Mouse (Mus musculus) hindbrain, embryonic 16.5 days (tissue): Measurements from ENCODE around the gene Plekho1. TPM values are rescaled to one million over a fixed set of nuclear protein-coding genes. Genes with fewer than 3 reads are reported as not detected.
"Not testable (repeated sequence)": the region's sequence is repeated elsewhere in the genome, so short reads cannot be mapped to it uniquely, and the experiment has no call there.

ENCODE experiments used
- ATAC-seq: fragments of 200-750 bp; cut with Nextera tagmentation; 2 replicates; pipeline ENCODE4 v1.8.0; 2017; ENCODE audit warnings: moderate TSS enrichment, moderate library complexity
- H3K27ac ChIP-seq: fragments of 300-500 bp; sonication (generic); 2 replicates; pipeline ENCODE4 v1.5.1; 2014; ENCODE audit warnings: low read depth, mild to moderate bottlenecking, control low read depth, low read length, moderate library complexity
- H3K27me3 ChIP-seq: fragments of 300-500 bp; sonication (generic); replicated peaks from 2 replicates; pipeline ENCODE4 v1.6.1; 2014; ENCODE audit warnings: low read length; ENCODE audit not compliant: control insufficient read depth, insufficient read depth
- H3K36me3 ChIP-seq: fragments of 300-500 bp; sonication (generic); 2 replicates; pipeline ENCODE4 v1.6.1; 2014; ENCODE audit warnings: mild to moderate bottlenecking, low read length, moderate library complexity, mixed read lengths; ENCODE audit not compliant: control insufficient read depth, insufficient read depth
- H3K4me1 ChIP-seq: fragments of 300-500 bp; sonication (generic); 2 replicates; pipeline ENCODE4 v1.6.1; 2014; ENCODE audit warnings: low read depth, low read length; ENCODE audit not compliant: control insufficient read depth, insufficient read depth
- H3K4me2 ChIP-seq: fragments of 300-500 bp; sonication (generic); 2 replicates; pipeline ENCODE4 v1.6.1; 2014; ENCODE audit warnings: mild to moderate bottlenecking, low read length, control low read depth, moderate library complexity
- H3K4me3 ChIP-seq: fragments of 300-500 bp; sonication (generic); 2 replicates; pipeline ENCODE4 v1.5.1; 2014; ENCODE audit warnings: mild to moderate bottlenecking, low read length, control low read depth, moderate library complexity
- H3K9ac ChIP-seq: fragments of 300-500 bp; sonication (generic); 2 replicates; pipeline ENCODE4 v1.6.1; 2014; ENCODE audit warnings: low read depth, mild to moderate bottlenecking, control low read depth, low read length, moderate library complexity
- H3K9me3 ChIP-seq: fragments of 300-500 bp; sonication (generic); 2 replicates; pipeline ENCODE4 v1.6.1; 2014; ENCODE audit warnings: mild to moderate bottlenecking, low read length, moderate library complexity; ENCODE audit not compliant: control insufficient read depth
- WGBS: fragments of 180-500 bp; shearing (Covaris S2); extraction: QIAGEN DNeasy Blood & Tissue Kit; methylation state at CpG from one replicate; pipeline ENCODE4 v1.1.7; 2014; 5-methylcytosine and 5-hydroxymethylcytosine counted together
- polyA plus RNA-seq: library from polyadenylated mRNA; unstranded; fragments of >200 nt; fragmentation: Nextera tagmentation; extraction: Ambion mirVana; gene quantifications from 2 replicates; pipeline ENCODE4 v1.2.1, GENCODE M21; 2015

Plekho1 gene
- polyA plus RNA-seq, 1 experiment from 2014 or later, result 27.7 TPM

DNA sequence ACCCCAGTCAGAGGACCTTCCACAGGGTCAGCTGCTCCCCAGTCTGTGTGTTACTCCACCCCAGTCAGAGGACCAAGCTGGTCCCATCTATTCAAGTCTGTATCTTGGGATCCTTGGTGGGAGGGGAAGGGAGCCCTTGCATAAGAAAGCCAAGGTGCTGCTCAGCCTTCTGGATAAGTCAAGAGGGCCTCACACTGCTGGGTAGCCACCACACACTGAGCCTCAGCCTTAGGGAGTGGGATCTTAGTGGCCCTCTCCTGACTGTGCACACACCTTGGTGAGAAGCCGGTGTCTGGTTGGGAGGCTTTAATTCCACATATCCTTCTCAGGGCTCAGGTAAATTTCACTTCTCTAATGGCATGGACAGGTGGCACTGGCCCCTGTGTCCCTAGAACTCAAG is 7.7 kb downstream of the Plekho1 start:
- Histone ChIP-seq H3K4me3 (no peak overlapping the region), H3K4me2 (no peak overlapping the region), H3K4me1 (peaks cover 31% of the 10 kb centered on the region), H3K9me3 (no peaks in the 10 kb centered on the region), H3K27me3 (no peaks in the 10 kb centered on the region), H3K27ac (no peak overlapping the region), H3K36me3 (peaks cover 37% of the 10 kb centered on the region), H3K9ac (no peak overlapping the region)
- ATAC-seq, result no peak
- WGBS, result 94% methylated on average over 1 of the region's 1 CpGs

DNA sequence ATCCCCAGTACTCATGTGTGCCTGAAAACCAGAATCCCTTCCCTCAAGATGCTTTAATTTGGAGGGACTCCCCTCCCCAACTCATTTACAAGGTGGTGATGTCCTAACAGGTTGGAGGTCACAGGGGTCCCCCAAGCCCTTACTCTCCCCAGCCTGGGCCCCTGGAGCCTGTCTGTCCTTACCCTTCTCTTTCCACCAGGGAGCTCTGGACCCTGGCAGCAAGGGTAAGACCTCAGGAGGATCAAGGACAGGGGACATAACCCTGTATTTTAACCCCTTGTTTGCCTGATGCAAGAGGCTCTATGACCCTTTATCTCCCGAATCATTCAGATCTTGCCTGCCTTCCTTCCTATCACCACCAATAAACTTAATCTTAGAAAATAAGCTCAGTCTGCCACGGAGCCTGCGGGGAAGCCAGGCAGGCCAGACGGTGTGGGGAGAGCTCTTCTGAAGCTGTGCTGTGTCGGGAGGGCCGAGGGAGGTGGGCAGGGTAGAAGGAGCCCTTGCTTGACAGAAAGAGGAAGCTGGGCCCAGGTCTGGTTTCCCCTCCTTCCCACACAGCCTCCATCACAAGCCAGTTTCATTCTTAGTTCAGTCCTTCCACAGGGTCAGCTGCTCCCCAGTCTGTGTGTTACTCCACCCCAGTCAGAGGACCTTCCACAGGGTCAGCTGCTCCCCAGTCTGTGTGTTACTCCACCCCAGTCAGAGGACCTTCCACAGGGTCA is 8.3 kb downstream of the Plekho1 start:
- Histone ChIP-seq H3K27ac (no peak overlapping the region), H3K4me2 (no peak overlapping the region), H3K9me3 (no peaks in the 10 kb centered on the region), H3K4me3 (no peak overlapping the region), H3K27me3 (no peaks in the 10 kb centered on the region), H3K4me1 (peaks cover 25% of the 10 kb centered on the region), H3K36me3 (peaks cover 37% of the 10 kb centered on the region), H3K9ac (no peak overlapping the region)
- ATAC-seq, result no peak
- 79% methylated on average over 6 of the region's 6 CpGs for WGBS

DNA sequence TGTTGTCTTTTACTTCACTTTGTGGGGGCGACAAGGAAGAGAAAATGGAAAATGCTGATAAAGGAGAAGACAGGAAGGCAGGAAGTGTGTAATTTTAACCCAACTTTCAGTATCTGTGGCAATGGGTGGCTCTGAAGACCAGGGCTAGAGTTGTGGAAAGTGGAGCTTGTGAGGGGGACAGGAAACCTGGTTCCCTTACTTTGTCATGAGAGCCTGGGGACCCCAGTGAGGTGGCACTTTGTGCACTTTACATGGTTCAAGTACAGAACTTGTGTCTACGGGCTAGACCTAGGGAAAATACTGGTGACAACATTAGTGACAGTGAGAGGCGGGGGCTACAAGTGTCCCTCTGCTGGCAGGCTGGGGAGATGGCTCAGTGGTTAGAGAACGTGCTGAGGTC is 8.8 kb downstream of the Plekho1 start:
- Histone ChIP-seq H3K27me3 (no peaks in the 10 kb centered on the region), H3K4me2 (no peak overlapping the region), H3K27ac (no peak overlapping the region), H3K36me3 (peaks cover 36% of the 10 kb centered on the region), H3K4me1 (peaks cover 21% of the 10 kb centered on the region), H3K9ac (no peak overlapping the region), H3K9me3 (no peaks in the 10 kb centered on the region), H3K4me3 (no peak overlapping the region)
- 65% methylated on average over 4 of the region's 4 CpGs for WGBS
- ATAC-seq, result no peak

DNA sequence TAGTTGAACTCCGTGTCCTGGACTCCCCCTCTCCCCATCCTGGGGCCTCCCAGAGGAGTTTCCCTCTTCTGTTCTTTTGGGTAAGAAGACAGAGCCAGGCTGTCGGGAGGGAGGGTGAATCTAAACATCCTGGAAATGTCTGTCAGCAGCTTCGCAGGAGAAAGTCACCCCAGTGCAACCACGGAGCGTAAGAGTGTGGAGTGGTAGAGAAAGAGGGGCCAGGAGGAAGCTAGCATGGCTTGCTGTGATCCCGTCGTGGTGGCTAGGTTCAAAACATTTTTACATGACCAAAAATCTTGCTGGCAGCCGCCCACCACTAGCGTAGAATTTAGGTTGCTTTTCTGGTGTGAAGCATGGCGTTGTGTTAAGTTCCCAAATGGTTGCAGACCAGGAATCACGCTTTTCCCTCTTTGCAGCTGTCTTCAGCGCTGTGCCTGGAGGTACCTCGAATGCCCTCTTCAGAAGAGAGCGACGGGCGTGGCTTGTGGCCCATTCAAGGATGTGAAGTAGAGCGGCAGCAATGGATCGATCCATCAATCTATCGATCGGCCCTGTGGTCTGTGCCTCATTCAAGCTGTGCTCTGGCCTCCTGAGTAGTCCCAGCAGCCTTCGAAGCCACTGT is 9.7 kb downstream of the Plekho1 start:
- 1% methylated on average over 21 of the region's 21 CpGs for WGBS
- Histone ChIP-seq H3K9me3 (no peaks in the 10 kb centered on the region), H3K27me3 (no peaks in the 10 kb centered on the region), H3K36me3 (peaks cover 28% of the 10 kb centered on the region), H3K4me1 (peaks cover 21% of the 10 kb centered on the region), H3K27ac (peak overlapping the region; percentile 85), H3K4me2 (peak overlapping the region; percentile 50), H3K4me3 (peak overlapping the region; percentile 14), H3K9ac (peak overlapping the region; percentile 50)
- ATAC-seq, result peak; percentile 16; the same call in 1 of the 2 replicates

DNA sequence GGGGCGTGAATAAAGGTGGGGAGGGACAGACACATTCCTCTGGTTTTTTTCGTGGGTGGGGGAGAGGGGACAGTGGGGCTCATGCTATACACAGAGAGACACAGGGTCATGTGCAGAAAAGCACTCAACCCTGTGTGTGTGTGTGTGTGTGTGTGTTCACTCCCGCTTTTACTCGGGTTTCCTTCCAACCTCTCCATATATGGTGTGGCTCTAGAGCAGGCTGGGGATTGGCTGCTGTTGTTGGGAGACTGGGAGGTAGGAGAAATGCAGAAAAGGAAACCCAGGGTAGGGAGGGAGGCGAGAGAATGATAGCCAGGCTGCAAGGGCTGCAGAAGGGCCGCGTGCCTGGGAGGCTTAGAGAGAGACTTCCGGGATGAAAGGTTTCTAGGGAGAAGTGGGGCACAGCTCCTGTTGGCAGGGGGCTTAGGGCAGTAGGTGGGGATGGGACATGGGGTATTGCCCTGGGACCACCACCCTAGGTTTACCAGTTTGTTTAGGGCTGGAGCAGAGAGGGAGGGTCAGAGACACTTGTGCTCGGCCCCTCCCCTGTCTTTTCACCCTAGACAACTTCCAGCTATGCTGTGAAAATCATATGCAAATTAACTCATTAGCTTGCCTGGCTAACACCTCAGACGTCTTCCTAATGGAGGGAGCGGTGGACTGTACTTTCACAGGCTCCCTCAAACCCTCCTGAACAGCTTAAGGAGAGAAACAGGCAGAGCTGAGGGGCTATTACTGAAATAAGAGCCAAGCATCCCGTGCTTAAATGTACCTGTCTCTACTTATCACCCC is 10.4 kb downstream of the Plekho1 start:
- no peaks in the 10 kb centered on the region for H3K9me3 ChIP-seq
- 2% methylated on average over 12 of the region's 12 CpGs for WGBS
- peaks cover 22% of the 10 kb centered on the region for H3K36me3 ChIP-seq
- peak overlapping the region; percentile 50 for H3K9ac ChIP-seq
- H3K4me1 ChIP-seq, result peaks cover 21% of the 10 kb centered on the region
- H3K27me3 ChIP-seq, result no peaks in the 10 kb centered on the region
- peak overlapping the region; percentile 14 for H3K4me3 ChIP-seq
- H3K4me2 ChIP-seq, result peak overlapping the region; percentile 50
- H3K27ac ChIP-seq, result peak overlapping the region; percentile 85
- ATAC-seq, result peak; percentile 94

DNA sequence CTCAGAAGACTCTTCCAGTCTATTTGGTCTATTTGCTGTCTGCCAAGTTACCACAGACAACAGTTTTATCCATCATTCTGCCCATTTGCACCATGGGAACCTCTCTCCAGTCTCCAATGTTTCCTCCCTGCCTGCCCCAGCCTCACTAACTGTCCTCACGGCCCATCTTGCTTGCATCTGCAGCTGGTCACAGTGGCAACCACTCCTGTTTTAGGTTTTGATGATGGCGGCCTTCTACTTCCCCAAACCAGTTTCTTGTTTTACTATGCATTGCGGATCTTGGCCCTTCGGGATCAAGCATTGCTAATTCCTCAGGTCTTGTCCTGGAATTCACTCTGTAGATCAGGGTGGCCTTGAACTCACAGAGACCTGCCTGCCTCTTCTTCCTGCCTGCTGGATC is 13.7 kb downstream of the Plekho1 start:
- no peak overlapping the region for H3K4me3 ChIP-seq
- no peaks in the 10 kb centered on the region for H3K9me3 ChIP-seq
- WGBS, result 95% methylated on average over 4 of the region's 4 CpGs
- no peak overlapping the region for H3K27ac ChIP-seq
- no peak overlapping the region for H3K4me2 ChIP-seq
- H3K36me3 ChIP-seq, result no peaks in the 10 kb centered on the region
- H3K9ac ChIP-seq, result no peak overlapping the region
- no peak for ATAC-seq
- peaks cover 21% of the 10 kb centered on the region for H3K4me1 ChIP-seq
- H3K27me3 ChIP-seq, result no peaks in the 10 kb centered on the region

DNA sequence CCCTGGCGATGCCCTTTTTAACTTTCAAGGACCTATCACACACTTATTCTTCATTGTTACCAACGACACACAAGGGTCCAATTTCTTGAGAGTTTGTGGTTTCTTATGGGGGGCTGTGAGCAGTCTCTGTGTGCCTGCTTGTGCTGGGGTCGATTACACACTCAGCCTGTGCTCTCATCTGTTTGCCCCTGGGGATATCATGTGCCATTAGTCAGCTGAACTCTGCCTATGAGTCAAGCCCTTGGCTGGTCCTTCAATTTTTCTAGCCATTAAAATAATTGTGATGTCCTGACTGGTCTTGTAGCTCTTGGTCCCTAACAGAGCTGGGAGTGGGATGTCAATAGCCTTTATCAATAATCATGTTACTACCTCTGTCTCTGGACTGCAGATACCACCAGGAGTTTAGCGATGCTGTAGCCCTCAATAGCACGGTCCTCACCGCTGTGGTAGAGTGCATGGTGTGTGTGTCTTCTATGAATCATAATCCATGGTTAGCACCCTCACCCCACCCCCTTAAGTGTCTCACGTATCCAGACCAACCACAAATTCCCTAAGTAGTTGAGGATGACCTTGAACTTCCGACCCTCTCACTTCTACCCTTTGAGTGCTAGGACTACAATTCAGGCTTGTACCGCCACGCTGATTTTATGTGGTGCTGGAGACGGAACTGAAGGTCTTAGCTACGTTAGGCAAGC is 15.4 kb downstream of the Plekho1 start:
- Histone ChIP-seq H3K27ac (no peak overlapping the region), H3K4me1 (peaks cover 8% of the 10 kb centered on the region), H3K9me3 (no peaks in the 10 kb centered on the region), H3K27me3 (no peaks in the 10 kb centered on the region), H3K36me3 (no peaks in the 10 kb centered on the region), H3K9ac (no peak overlapping the region), H3K4me3 (no peak overlapping the region), H3K4me2 (no peak overlapping the region)
- 84% methylated on average over 12 of the region's 12 CpGs for WGBS
- ATAC-seq, result no peak

DNA sequence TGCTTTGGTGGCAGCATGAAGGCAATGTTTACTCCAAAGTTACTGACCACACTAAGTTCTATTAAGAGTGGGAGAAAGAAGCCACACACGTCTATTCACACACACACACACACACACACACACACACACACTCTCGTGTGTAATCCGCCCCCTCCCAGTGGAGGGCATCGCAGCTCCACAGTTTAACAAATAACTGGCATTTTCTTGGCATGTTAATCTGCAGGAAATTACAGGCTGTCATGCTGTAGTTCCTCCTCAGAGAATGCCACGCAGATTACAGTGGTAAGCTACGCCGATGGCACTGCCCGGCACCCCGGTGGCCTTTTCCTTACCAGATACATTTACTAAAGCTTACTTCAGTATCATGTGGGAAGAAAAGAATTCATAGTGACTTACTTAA is 17.5 kb downstream of the Plekho1 start:
- Histone ChIP-seq H3K4me1 (no peaks in the 10 kb centered on the region), H3K27me3 (no peaks in the 10 kb centered on the region), H3K9me3 (no peaks in the 10 kb centered on the region), H3K4me2 (no peak overlapping the region), H3K27ac (no peak overlapping the region), H3K36me3 (no peaks in the 10 kb centered on the region), H3K9ac (no peak overlapping the region), H3K4me3 (no peak overlapping the region)
- 61% methylated on average over 9 of the region's 9 CpGs for WGBS
- ATAC-seq, result no peak

DNA sequence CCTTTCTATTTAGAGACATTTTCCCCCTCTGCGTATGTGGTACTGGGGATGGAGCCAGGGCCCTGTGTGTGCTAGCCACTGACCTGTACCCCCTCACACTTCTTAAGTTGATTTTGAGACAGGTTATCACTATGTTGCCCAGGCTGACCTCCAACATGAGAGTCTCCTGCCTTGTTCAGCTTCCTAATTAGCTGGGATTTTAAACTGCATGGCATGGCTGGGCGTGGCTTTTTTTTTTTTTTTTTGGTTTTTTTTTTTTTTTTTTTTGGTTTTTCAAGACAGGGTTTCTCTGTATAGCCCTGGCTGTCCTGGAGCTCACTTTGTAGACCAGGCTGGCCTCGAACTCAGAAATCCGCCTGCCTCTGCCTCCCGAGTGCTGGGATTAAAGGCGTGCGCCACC is 18.2 kb downstream of the Plekho1 start:
- H3K4me2 ChIP-seq, ATAC-seq, H3K36me3 ChIP-seq, H3K9ac ChIP-seq, H3K4me1 ChIP-seq, H3K27ac ChIP-seq, H3K9me3 ChIP-seq, H3K27me3 ChIP-seq, H3K4me3 ChIP-seq: not testable (repeated sequence)
- 90% methylated on average over 6 of the region's 7 CpGs for WGBS
